Mouse (Mus musculus) MEL (cell line): ENCODE measurements around the gene Cpne2. TPM values are rescaled to one million over a fixed set of nuclear protein-coding genes. Genes with fewer than 3 reads are reported as not detected.
A peak's percentile ranks its signal among the peaks of the same experiment; 100 is the strongest.

Experiments used
- DNase-seq: peaks from one replicate; pipeline ENCODE4 v3.0.0; 2011; ENCODE audit warnings: low read depth, low spot score
- H3K27ac ChIP-seq: 2 replicates; pipeline ENCODE4 v1.5.1; 2012; ENCODE audit warnings: low read depth, mild to moderate bottlenecking, control low read depth, low read length, moderate library complexity; ENCODE audit not compliant: control insufficient read depth
- H3K27me3 ChIP-seq, 2 experiments: fragments of 150-350 bp in 1 of 2; sonication (generic) in 1 of 2; 2 replicates each; pipeline ENCODE4 v1.6.1; 2012; ENCODE audit warnings: low read length in 2 of 2, mild to moderate bottlenecking in 2 of 2, improper control_type of control experiment in 1 of 2, moderate library complexity in 1 of 2; ENCODE audit not compliant: insufficient read depth in 2 of 2, control insufficient read depth in 1 of 2
- H3K36me3 ChIP-seq, 2 experiments: 2 replicates each; pipeline ENCODE4 v1.6.1; 2012 to 2014; ENCODE audit warnings: low read length in 2 of 2, improper control_type of control experiment in 1 of 2, inconsistent platforms in 1 of 2, mild to moderate bottlenecking in 1 of 2; ENCODE audit not compliant: insufficient read depth in 2 of 2, control insufficient read depth in 1 of 2
- H3K4me1 ChIP-seq, 2 experiments: fragments of 150-350 bp in 1 of 2; sonication (generic) in 1 of 2; 2 replicates each; pipeline ENCODE4 v1.6.1; 2012; ENCODE audit warnings: low read length in 2 of 2, improper control_type of control experiment in 1 of 2, mild to moderate bottlenecking in 1 of 2; ENCODE audit not compliant: insufficient read depth in 2 of 2, control insufficient read depth in 1 of 2
- H3K4me3 ChIP-seq, 2 experiments: fragments of 150-350 bp in 1 of 2; sonication (generic) in 1 of 2; 2 replicates each; pipeline ENCODE4 v1.5.1; 2012; ENCODE audit warnings: low read depth in 2 of 2, low read length in 2 of 2, mild to moderate bottlenecking in 2 of 2, moderate library complexity in 2 of 2, control low read depth in 1 of 2, improper control_type of control experiment in 1 of 2; ENCODE audit not compliant: control insufficient read depth in 1 of 2, insufficient read depth in 1 of 2
- H3K79me2 ChIP-seq: 2 replicates; pipeline ENCODE4 v1.6.1; 2012; ENCODE audit warnings: mild to moderate bottlenecking, low read length, moderate library complexity; ENCODE audit not compliant: control insufficient read depth, poor library complexity, insufficient read depth
- H3K9ac ChIP-seq: 2 replicates; pipeline ENCODE4 v1.6.1; 2012; ENCODE audit warnings: low read depth, mild to moderate bottlenecking, control low read depth, low read length, moderate library complexity; ENCODE audit not compliant: control insufficient read depth, poor library complexity, severe bottlenecking
- H3K9me3 ChIP-seq: fragments of 150-350 bp; sonication (generic); replicated peaks from 2 replicates; pipeline ENCODE4 v1.6.1; 2012; ENCODE audit warnings: mild to moderate bottlenecking, low read length, improper control_type of control experiment, moderate library complexity; ENCODE audit not compliant: insufficient read depth
- BHLHE40 ChIP-seq: IDR thresholded peaks from 2 replicates; pipeline ENCODE4 v1.6.1; 2012; ENCODE audit warnings: low read depth, mild to moderate bottlenecking, inconsistent platforms, low read length, improper control_type of control experiment, borderline replicate concordance
- CHD1 ChIP-seq: IDR thresholded peaks from 2 replicates; pipeline ENCODE4 v1.6.1; 2012; ENCODE audit warnings: low read depth, mild to moderate bottlenecking, inconsistent platforms, low read length, improper control_type of control experiment
- CHD2 ChIP-seq: IDR thresholded peaks from 2 replicates; pipeline ENCODE4 v1.6.1; 2011; ENCODE audit warnings: low read length, improper control_type of control experiment
- CTCF ChIP-seq, 3 experiments: IDR thresholded peaks in 2 of 3; conservative IDR thresholded peaks in 1 of 3; 2 replicates each; pipeline ENCODE4 v1.5.1; 2011 to 2012; ENCODE audit warnings: low read length in 3 of 3, low read depth in 2 of 3, mild to moderate bottlenecking in 2 of 3, improper control_type of control experiment in 1 of 3, inconsistent platforms in 1 of 3, mixed read lengths in 1 of 3, moderate library complexity in 1 of 3; ENCODE audit not compliant: control insufficient read depth in 1 of 3, insufficient read depth in 1 of 3, poor library complexity in 1 of 3, severe bottlenecking in 1 of 3
- E2F4 ChIP-seq: IDR thresholded peaks from 2 replicates; pipeline ENCODE4 v1.6.1; 2011; ENCODE audit warnings: low read depth, low read length, improper control_type of control experiment, borderline replicate concordance
- ELF1 ChIP-seq: IDR thresholded peaks from 2 replicates; pipeline ENCODE4 v1.6.1; 2014; ENCODE audit warnings: low read depth, mild to moderate bottlenecking, inconsistent platforms, low read length, improper control_type of control experiment, moderate library complexity
- EP300 ChIP-seq, 2 experiments: IDR thresholded peaks; 2 replicates each; pipeline ENCODE4 v1.6.1; 2011; ENCODE audit warnings: improper control_type of control experiment in 2 of 2, low read length in 2 of 2, low read depth in 1 of 2, mild to moderate bottlenecking in 1 of 2
- GABPA ChIP-seq: IDR thresholded peaks from 2 replicates; pipeline ENCODE4 v1.6.1; 2012; ENCODE audit warnings: low read depth, mild to moderate bottlenecking, inconsistent platforms, low read length, improper control_type of control experiment, moderate library complexity
- JUND ChIP-seq: IDR thresholded peaks from 2 replicates; pipeline ENCODE4 v1.6.1; 2011; ENCODE audit warnings: low read depth, mild to moderate bottlenecking, improper control_type of control experiment, low read length
- KAT2A ChIP-seq: conservative IDR thresholded peaks from 2 replicates; pipeline ENCODE4 v1.6.1; 2012; ENCODE audit warnings: low read depth, low read length, improper control_type of control experiment, inconsistent platforms
- MAFK ChIP-seq: IDR thresholded peaks from 2 replicates; pipeline ENCODE4 v1.6.1; 2011; ENCODE audit warnings: low read depth, mild to moderate bottlenecking, low read length, improper control_type of control experiment, borderline replicate concordance
- MAX ChIP-seq: IDR thresholded peaks from 2 replicates; pipeline ENCODE4 v1.6.1; 2011; ENCODE audit warnings: low read length, improper control_type of control experiment
- MEF2A ChIP-seq: IDR thresholded peaks from 2 replicates; pipeline ENCODE4 v1.6.1; 2014; ENCODE audit warnings: low read depth, mild to moderate bottlenecking, inconsistent platforms, low read length, improper control_type of control experiment; ENCODE audit not compliant: poor library complexity, insufficient replicate concordance, severe bottlenecking; ENCODE audit errors: extremely low read depth
- MYC ChIP-seq: IDR thresholded peaks from 2 replicates; pipeline ENCODE4 v1.6.1; 2011; ENCODE audit warnings: low read depth, mild to moderate bottlenecking, low read length, improper control_type of control experiment, moderate library complexity
- NELFE ChIP-seq: IDR thresholded peaks from 2 replicates; pipeline ENCODE4 v1.6.1; 2011; ENCODE audit warnings: low read depth, low read length, improper control_type of control experiment
- RAD21 ChIP-seq: IDR thresholded peaks from 2 replicates; pipeline ENCODE4 v1.6.1; 2011; ENCODE audit warnings: mild to moderate bottlenecking, low read depth, low read length, improper control_type of control experiment
- TAL1 ChIP-seq: IDR thresholded peaks from 2 replicates; pipeline ENCODE4 v1.6.1; 2012; ENCODE audit warnings: mild to moderate bottlenecking, inconsistent platforms, low read length, moderate library complexity, mixed read lengths
- TBP ChIP-seq: IDR thresholded peaks from 2 replicates; pipeline ENCODE4 v1.8.0; 2011; ENCODE audit warnings: low read depth, low read length, improper control_type of control experiment
- USF1 ChIP-seq: IDR thresholded peaks from 2 replicates; pipeline ENCODE4 v1.6.1; 2014; ENCODE audit warnings: low read depth, mild to moderate bottlenecking, inconsistent platforms, low read length, improper control_type of control experiment, moderate library complexity
- ZC3H11A ChIP-seq: IDR thresholded peaks from 2 replicates; pipeline ENCODE4 v1.6.1; 2012; ENCODE audit warnings: low read depth, mild to moderate bottlenecking, inconsistent platforms, low read length, improper control_type of control experiment
- ZNF384 ChIP-seq: IDR thresholded peaks from 2 replicates; pipeline ENCODE4 v1.6.1; 2012; ENCODE audit warnings: low read depth, mild to moderate bottlenecking, inconsistent platforms, low read length, improper control_type of control experiment
- polyA plus RNA-seq, 2 experiments: library from polyadenylated mRNA; stranded (reverse) in 1 of 2; unstranded in 1 of 2; fragments of >175 nt in 1 of 2; fragments of >200 nt in 1 of 2; gene quantifications; 2 replicates each; pipeline versions ENCODE4 v1.2.1 to v1.2.4; 2012; ENCODE audit warnings: low replicate concordance in 2 of 2, low read depth in 1 of 2; ENCODE audit not compliant: insufficient read length in 2 of 2, insufficient read depth in 1 of 2, missing spikeins in 1 of 2
- total RNA-seq: library from RNA; depleted of rRNA; stranded (reverse); fragments of 300-350 nt; gene quantifications from 2 replicates; pipeline ENCODE4 v1.2.3, GENCODE M21; 2012

Cpne2 gene
- total and polyA plus RNA-seq, 3 experiments, result 19.1 to 29.7 TPM; not detected in 1

GRCm38 (mm10) chr8:94552696-94553095 is 19.9 kb downstream of the Cpne2 start:
- peaks cover 0 to 16% of the 10 kb centered on the region in 2 experiments; a peak in 2 of 4 replicates for H3K36me3 ChIP-seq
- peak; percentile 24 for DNase-seq
- H3K4me1 ChIP-seq, result peaks cover 4 to 22% of the 10 kb centered on the region in 2 experiments; a peak in 3 of 4 replicates
- no peak overlapping the region for H3K4me3 ChIP-seq
- H3K9ac ChIP-seq, result no peak overlapping the region
- no peak overlapping the region for H3K27ac ChIP-seq
- no peaks in the 10 kb centered on the region for H3K27me3 ChIP-seq
- H3K79me2 ChIP-seq, result no peaks in the 10 kb centered on the region; the same call in 1 of the 2 replicates
- no peaks in the 10 kb centered on the region for H3K9me3 ChIP-seq
- no peak for TF ChIP-seq TAL1
- TF ChIP-seq ZC3H11A, result no peak
- TF ChIP-seq ELF1, result no peak
- no peak for TF ChIP-seq MYC
- no peak for TF ChIP-seq NELFE
- TF ChIP-seq ZNF384, result no peak
- TF ChIP-seq RAD21, result no peak
- TF ChIP-seq CTCF (IDR thresholded peaks at IDR 0.05 in 2 of 3, conservative IDR thresholded peaks at IDR 0.05 in 1 of 3; ENCODE audit: control insufficient read depth in 1 of 3, insufficient read depth in 1 of 3, low read depth in 2 of 3, low read length in 3 of 3, poor library complexity in 1 of 3, severe bottlenecking in 1 of 3), result no peak
- no peak for TF ChIP-seq CHD2

GRCm38 (mm10) chr8:94557281-94557680 is 24.5 kb downstream of the Cpne2 start:
- H3K4me3 ChIP-seq, result no peak overlapping the region
- no peaks in the 10 kb centered on the region; a peak in 1 of 4 replicates for H3K36me3 ChIP-seq
- no peak for TF ChIP-seq TBP
- no peak for TF ChIP-seq MAFK
- TF ChIP-seq ZNF384, result no peak
- no peak for TF ChIP-seq MEF2A
- TF ChIP-seq MAX, result no peak
- TF ChIP-seq CTCF (IDR thresholded peaks at IDR 0.05 in 2 of 3, conservative IDR thresholded peaks at IDR 0.05 in 1 of 3; ENCODE audit: control insufficient read depth in 1 of 3, insufficient read depth in 1 of 3, low read depth in 2 of 3, low read length in 3 of 3, poor library complexity in 1 of 3, severe bottlenecking in 1 of 3), result no peak
- TF ChIP-seq BHLHE40, result no peak
- no peak for TF ChIP-seq E2F4
- no peak for TF ChIP-seq USF1
- no peak for TF ChIP-seq JUND
- no peak for TF ChIP-seq KAT2A
- no peak for TF ChIP-seq NELFE
- no peak for TF ChIP-seq GABPA
- TF ChIP-seq EP300 (IDR thresholded peaks at IDR 0.05; ENCODE audit: low read depth in 1 of 2, low read length in 2 of 2), result no peak
- TF ChIP-seq MYC, result no peak
- no peak for TF ChIP-seq ELF1
- no peak for TF ChIP-seq CHD1
- H3K4me1 ChIP-seq, result no peaks in the 10 kb centered on the region
- H3K79me2 ChIP-seq, result no peaks in the 10 kb centered on the region
- H3K9ac ChIP-seq, result no peak overlapping the region
- H3K27ac ChIP-seq, result no peak overlapping the region
- H3K9me3 ChIP-seq, result no peaks in the 10 kb centered on the region
- no peak for DNase-seq
- no peaks in the 10 kb centered on the region for H3K27me3 ChIP-seq
